Mouse (Mus musculus): ENCODE results near the gene Lpp.

DNA sequence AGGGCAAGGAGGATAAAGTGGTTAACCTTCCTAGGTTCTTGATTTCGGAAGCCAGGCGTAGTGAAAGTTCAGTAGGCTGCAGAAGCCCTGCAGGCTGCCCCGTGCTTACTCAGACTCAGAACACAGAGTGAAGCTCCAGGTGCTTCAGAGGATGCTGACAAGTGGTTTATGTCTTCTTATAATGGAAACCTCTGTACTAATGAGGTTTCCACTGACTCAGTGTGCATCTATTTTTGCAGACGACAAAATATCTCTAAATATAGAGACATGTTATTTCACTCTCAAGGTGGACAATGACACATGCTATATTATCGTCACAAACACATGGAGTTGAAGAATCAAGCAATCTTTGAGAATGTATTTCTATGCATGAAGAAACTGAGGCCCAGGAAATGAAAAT lies 446.8 kb downstream of the Lpp start:
- no peak for TF ChIP-seq CTCF (IDR thresholded peaks at IDR 0.05)
- TF ChIP-seq EP300 (IDR thresholded peaks at IDR 0.05; ENCODE audit: insufficient read depth, low read depth, low read length): no peak
- TF ChIP-seq POLR2A (IDR thresholded peaks at IDR 0.05; ENCODE audit: insufficient read depth, low read depth, low read length): no peak
